Mouse (Mus musculus): Measurements from ENCODE around the gene Olfr54. TPM values are rescaled to one million over a fixed set of nuclear protein-coding genes. Genes with fewer than 3 reads are reported as not detected.
A peak's percentile ranks its signal among the peaks of the same experiment; 100 is the strongest.
"Not testable (repeated sequence)": the region's sequence is repeated elsewhere in the genome, so short reads cannot be mapped to it uniquely, and the experiment has no call there.

The Olfr54 gene
- polyA plus RNA-seq, 1 experiment from 2014 or later, result not detected

GRCm38 (mm10) chr11:51044776-51045175, 30.7 kb downstream of the Olfr54 start:
- H3K9me3 ChIP-seq; H3K36me3 ChIP-seq; DNase-seq (ENCODE audit: low spot score); H3K4me3 ChIP-seq; H3K4me1 ChIP-seq; H3K27ac ChIP-seq; H3K27me3 ChIP-seq (ENCODE audit: insufficient read depth, poor library complexity, severe bottlenecking): not testable (repeated sequence)
- WGBS, result 70% methylated on average over 3 of the region's 3 CpGs

- not testable (repeated sequence) for DNase-seq (ENCODE audit: low spot score); H3K27me3 ChIP-seq (ENCODE audit: insufficient read depth, poor library complexity, severe bottlenecking); H3K9me3 ChIP-seq; H3K4me1 ChIP-seq; H3K27ac ChIP-seq; H3K36me3 ChIP-seq; H3K4me3 ChIP-seq
- 67% methylated on average over 3 of the region's 3 CpGs for WGBS
Observed at GRCm38 (mm10) chr11:51047809-51048208, 33.8 kb downstream of the Olfr54 start, which contains the start of gene Olfr1375. Olfr1375 (plus strand) TSS chr11:51048109.

- no peak for DNase-seq (ENCODE audit: low spot score)
- Histone ChIP-seq H3K9me3 (no peaks in the 10 kb centered on the region), H3K4me1 (no peaks in the 10 kb centered on the region), H3K27me3 (ENCODE audit: insufficient read depth, poor library complexity, severe bottlenecking) (no peaks in the 10 kb centered on the region), H3K4me3 (no peak overlapping the region), H3K27ac (no peak overlapping the region), H3K36me3 (no peaks in the 10 kb centered on the region)
- WGBS, result 63% methylated on average over 2 of the region's 2 CpGs
Observed at GRCm38 (mm10) chr11:51051678-51052077, 37.6 kb downstream of the Olfr54 start.

- no peak overlapping the region for H3K4me3 ChIP-seq
- no peaks in the 10 kb centered on the region for H3K27me3 ChIP-seq (ENCODE audit: insufficient read depth, poor library complexity, severe bottlenecking)
- H3K4me1 ChIP-seq, result no peaks in the 10 kb centered on the region
- no peak for DNase-seq (ENCODE audit: low spot score)
- H3K27ac ChIP-seq, result no peak overlapping the region
- WGBS, result 50% methylated on average over 3 of the region's 3 CpGs
- no peaks in the 10 kb centered on the region for H3K36me3 ChIP-seq
- H3K9me3 ChIP-seq, result no peaks in the 10 kb centered on the region
Observed at GRCm38 (mm10) chr11:51053230-51053629, 39.2 kb downstream of the Olfr54 start.

- Histone ChIP-seq H3K27ac (peak within 1 kb of the TSS; percentile 97), H3K36me3 (peaks cover 15% of the 10 kb centered on the region), H3K9me3 (no peaks in the 10 kb centered on the region), H3K27me3 (ENCODE audit: insufficient read depth, poor library complexity, severe bottlenecking) (no peaks in the 10 kb centered on the region), H3K4me3 (peak within 1 kb of the TSS; percentile 91), H3K4me1 (peaks cover 9% of the 10 kb centered on the region)
- WGBS, result under 1% methylated on average over 32 of the region's 32 CpGs
- peak; percentile 91 for DNase-seq (ENCODE audit: low spot score)
Observed at GRCm38 (mm10) chr11:51059151-51059571, 45.1 kb downstream of the Olfr54 start, which contains the start of gene Zfp354a. Zfp354a (plus strand) TSS chr11:51059257.

GRCm38 (mm10) chr11:51059640-51060039, 45.6 kb downstream of the Olfr54 start:
- peaks cover 20% of the 10 kb centered on the region for H3K36me3 ChIP-seq
- H3K27ac ChIP-seq, result peak overlapping the region; percentile 97
- 16% methylated on average over 14 of the region's 14 CpGs for WGBS
- peak overlapping the region; percentile 91 for H3K4me3 ChIP-seq
- H3K9me3 ChIP-seq, result no peaks in the 10 kb centered on the region
- H3K4me1 ChIP-seq, result peaks cover 9% of the 10 kb centered on the region
- no peak for DNase-seq (ENCODE audit: low spot score)
- no peaks in the 10 kb centered on the region for H3K27me3 ChIP-seq (ENCODE audit: insufficient read depth, poor library complexity, severe bottlenecking)

- H3K4me3 ChIP-seq, result no peak overlapping the region
- no peak for DNase-seq (ENCODE audit: low spot score)
- 93% methylated on average over 6 of the region's 6 CpGs for WGBS
- peaks cover 9% of the 10 kb centered on the region for H3K4me1 ChIP-seq
- no peak overlapping the region for H3K27ac ChIP-seq
- H3K9me3 ChIP-seq, result no peaks in the 10 kb centered on the region
- H3K36me3 ChIP-seq, result peaks cover 30% of the 10 kb centered on the region
- no peaks in the 10 kb centered on the region for H3K27me3 ChIP-seq (ENCODE audit: insufficient read depth, poor library complexity, severe bottlenecking)
Observed at GRCm38 (mm10) chr11:51060981-51061380, 46.9 kb downstream of the Olfr54 start.

GRCm38 (mm10) chr11:51063276-51063675, 49.2 kb downstream of the Olfr54 start:
- peaks cover 9% of the 10 kb centered on the region for H3K4me1 ChIP-seq
- H3K27ac ChIP-seq, result no peak overlapping the region
- no peak overlapping the region for H3K4me3 ChIP-seq
- no peaks in the 10 kb centered on the region for H3K9me3 ChIP-seq
- peaks cover 53% of the 10 kb centered on the region for H3K36me3 ChIP-seq
- DNase-seq (ENCODE audit: low spot score), result no peak
- 87% methylated on average over 7 of the region's 7 CpGs for WGBS
- H3K27me3 ChIP-seq (ENCODE audit: insufficient read depth, poor library complexity, severe bottlenecking), result no peaks in the 10 kb centered on the region

GRCm38 (mm10) chr11:51063841-51064240, 49.8 kb downstream of the Olfr54 start:
- 92% methylated on average over 8 of the region's 8 CpGs for WGBS
- Histone ChIP-seq H3K36me3 (peaks cover 59% of the 10 kb centered on the region), H3K9me3 (no peaks in the 10 kb centered on the region), H3K4me1 (peaks cover 9% of the 10 kb centered on the region), H3K27ac (no peak overlapping the region), H3K4me3 (no peak overlapping the region), H3K27me3 (ENCODE audit: insufficient read depth, poor library complexity, severe bottlenecking) (no peaks in the 10 kb centered on the region)
- no peak for DNase-seq (ENCODE audit: low spot score)

Other genes with a start within 250 kb of the Olfr54 start
- gene Zfp354c, start 186.5 kb upstream of the Olfr54 start, polyA plus RNA-seq (2016; fragmentation: Nextera tagmentation; extraction: Ambion mirVana), result 16.9 and 20.5 TPM in 2 replicates
- gene Zfp879, start 172.7 kb upstream of the Olfr54 start, polyA plus RNA-seq (2016; fragmentation: Nextera tagmentation; extraction: Ambion mirVana), result 0.33 and 0.44 TPM in 2 replicates
- 0.06 and 0.16 TPM in 2 replicates for gene Grm6, start 163.6 kb upstream of the Olfr54 start, polyA plus RNA-seq (2016; fragmentation: Nextera tagmentation; extraction: Ambion mirVana)
- gene Zfp454, start 126.6 kb upstream of the Olfr54 start, polyA plus RNA-seq (2016; fragmentation: Nextera tagmentation; extraction: Ambion mirVana), result 4.5 and 6.5 TPM in 2 replicates
- gene Zfp2, start 98.1 kb upstream of the Olfr54 start, polyA plus RNA-seq (2016; fragmentation: Nextera tagmentation; extraction: Ambion mirVana), result 8.6 and 11.1 TPM in 2 replicates
- gene Zfp354b, start 82.6 kb upstream of the Olfr54 start, polyA plus RNA-seq (2016; fragmentation: Nextera tagmentation; extraction: Ambion mirVana), result 0.52 and 0.80 TPM in 2 replicates
- not detected in 2 replicates for gene 4933414I15Rik, start 70.5 kb upstream of the Olfr54 start, polyA plus RNA-seq (2016; fragmentation: Nextera tagmentation; extraction: Ambion mirVana)
- not detected in 2 replicates for gene Prop1, start 60.5 kb upstream of the Olfr54 start, polyA plus RNA-seq (2016; fragmentation: Nextera tagmentation; extraction: Ambion mirVana)
- not detected in 2 replicates for gene Olfr1378, start 47.7 kb upstream of the Olfr54 start, polyA plus RNA-seq (2016; fragmentation: Nextera tagmentation; extraction: Ambion mirVana)
- gene Olfr1377, start 32.3 kb upstream of the Olfr54 start, polyA plus RNA-seq (2016; fragmentation: Nextera tagmentation; extraction: Ambion mirVana), result not detected in 2 replicates
- gene Olfr51, start 10.6 kb upstream of the Olfr54 start, polyA plus RNA-seq (2016; fragmentation: Nextera tagmentation; extraction: Ambion mirVana), result not detected in 2 replicates
- not detected in 2 replicates for gene Olfr1375, start 33.9 kb downstream of the Olfr54 start, polyA plus RNA-seq (2016; fragmentation: Nextera tagmentation; extraction: Ambion mirVana)
- gene Zfp354a, start 45.0 kb downstream of the Olfr54 start, polyA plus RNA-seq (2016; fragmentation: Nextera tagmentation; extraction: Ambion mirVana), result 6.1 and 7.4 TPM in 2 replicates
- not detected in 2 replicates for gene Gm12569, start 206.2 kb downstream of the Olfr54 start, polyA plus RNA-seq (2016; fragmentation: Nextera tagmentation; extraction: Ambion mirVana)
- 71.2 and 86.8 TPM in 2 replicates for gene Clk4, start 247.5 kb downstream of the Olfr54 start, polyA plus RNA-seq (2016; fragmentation: Nextera tagmentation; extraction: Ambion mirVana)
- gene BC049762, start 248.8 kb downstream of the Olfr54 start, polyA plus RNA-seq (2016; fragmentation: Nextera tagmentation; extraction: Ambion mirVana), result 0.36 and 0.47 TPM in 2 replicates

Measured in heart, embryonic 10.5 days (tissue).